Mouse (Mus musculus) erythroblast, embryonic 14.5 days (primary cell): Measurements from ENCODE around the gene Ccdc141.

Source experiments
- GATA1 ChIP-seq: IDR thresholded peaks from 2 replicates; pipeline ENCODE4 v1.6.1; 2012; ENCODE audit warnings: low read length, inconsistent platforms, mixed read lengths
- TAL1 ChIP-seq: IDR thresholded peaks from 3 replicates; pipeline ENCODE4 v1.6.1; 2012; ENCODE audit warnings: low read length, inconsistent platforms, mixed read lengths

- TF ChIP-seq GATA1 = no peak
- TF ChIP-seq TAL1 = no peak
Observed at GRCm38 (mm10) chr2:77080657-77081056, 89.8 kb downstream of the Ccdc141 start.
